Mouse (Mus musculus) stomach, postnatal 0 days (tissue): ENCODE measurements around the gene Hook2.

Source experiments
- CTCF ChIP-seq: IDR thresholded peaks from 2 replicates; pipeline ENCODE4 v1.5.1; 2016; ENCODE audit warnings: antibody characterized with exemption, low read depth, mild to moderate bottlenecking, moderate library complexity
- EP300 ChIP-seq: optimal IDR thresholded peaks from 2 replicates; pipeline ENCODE3; 2016; ENCODE audit warnings: antibody characterized with exemption

DNA sequence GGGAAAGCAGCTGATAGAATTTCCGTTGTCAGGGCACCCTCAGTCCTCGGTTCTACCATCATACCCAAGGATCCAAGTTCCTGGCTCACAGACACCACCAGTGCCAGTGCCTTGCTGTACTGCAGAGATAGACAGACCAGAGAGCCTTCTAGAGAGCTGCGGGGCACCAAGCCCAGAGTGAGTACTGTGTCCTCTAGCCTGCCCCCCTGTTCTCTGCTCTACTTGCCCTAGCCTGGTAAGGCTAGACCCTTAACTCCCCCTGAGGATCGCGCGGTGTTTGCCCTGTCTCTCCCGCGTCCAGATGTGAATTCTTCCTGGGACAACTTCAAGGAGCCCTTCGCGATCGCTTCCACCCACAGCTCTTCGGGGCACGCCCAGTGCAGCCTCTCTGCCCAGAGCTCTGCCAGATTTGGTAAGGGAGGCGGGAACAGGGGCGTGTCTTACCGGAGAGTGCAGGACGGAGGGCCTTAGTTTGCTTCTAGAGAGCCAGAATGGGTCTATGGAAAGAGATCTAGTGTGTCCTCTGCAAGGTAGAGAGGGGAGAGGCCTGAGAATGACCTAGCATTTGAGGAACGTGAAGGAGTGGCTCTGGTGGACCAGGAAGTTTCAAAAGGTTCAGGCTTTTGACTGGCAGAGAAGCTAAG is 37.7 kb upstream of the Hook2 start:
- no peak for TF ChIP-seq EP300
- TF ChIP-seq CTCF: no peak
